Mouse (Mus musculus) 3T3-L1 (cell line): ENCODE results near the gene Mbd6.
A peak's percentile ranks its signal among the peaks of the same experiment; 100 is the strongest.
"Not testable (repeated sequence)": the region's sequence is repeated elsewhere in the genome, so short reads cannot be mapped to it uniquely, and the experiment has no call there.

Experiments
- DNase-seq: peaks from one replicate; pipeline ENCODE4 v3.0.0-alpha.2; 2015; ENCODE audit warnings: low read depth, low spot score

Mbd6 gene

GRCm38 (mm10) chr10:127313516-127313915 is 24.7 kb upstream of the Mbd6 start:
- not testable (repeated sequence) for DNase-seq

- no peak for DNase-seq
These were observed 24.0 kb upstream of the Mbd6 start for GRCm38 (mm10) chr10:127312858-127313257.

GRCm38 (mm10) chr10:127312356-127312676 is 23.5 kb upstream of the Mbd6 start:
- peak; percentile 94 for DNase-seq

GRCm38 (mm10) chr10:127311476-127312355 is 22.9 kb upstream of the Mbd6 start, which contains the start of gene Mars:
Mars (minus strand) TSS chr10:127311786.
- peak; percentile 98 for DNase-seq

- peak; percentile 90 for DNase-seq
These were observed 22.0 kb upstream of the Mbd6 start for GRCm38 (mm10) chr10:127310523-127311475.

- not testable (repeated sequence) for DNase-seq
These were observed 20.3 kb upstream of the Mbd6 start for GRCm38 (mm10) chr10:127309167-127309566.

GRCm38 (mm10) chr10:127303136-127303535 is 14.3 kb upstream of the Mbd6 start:
- DNase-seq, result no peak

- DNase-seq, result no peak
These were observed 11.5 kb upstream of the Mbd6 start for GRCm38 (mm10) chr10:127300361-127300760.

- DNase-seq, result no peak
These were observed 8.4 kb upstream of the Mbd6 start for GRCm38 (mm10) chr10:127297015-127297871.

GRCm38 (mm10) chr10:127295986-127296794 is 7.4 kb upstream of the Mbd6 start:
- no peak for DNase-seq

- no peak for DNase-seq
These were observed 6.2 kb upstream of the Mbd6 start for GRCm38 (mm10) chr10:127294895-127295510.

- no peak for DNase-seq
These were observed 4.8 kb upstream of the Mbd6 start for GRCm38 (mm10) chr10:127293590-127294113.

- peak; percentile 34 for DNase-seq
These were observed 4.2 kb upstream of the Mbd6 start for GRCm38 (mm10) chr10:127292987-127293538.

GRCm38 (mm10) chr10:127291881-127292638 is 3.2 kb upstream of the Mbd6 start:
- no peak for DNase-seq

GRCm38 (mm10) chr10:127290930-127291880 is 2.4 kb upstream of the Mbd6 start:
- DNase-seq, result no peak

- peak; percentile 100 for DNase-seq
These were observed 1.6 kb upstream of the Mbd6 start for GRCm38 (mm10) chr10:127290307-127290929.

GRCm38 (mm10) chr10:127289573-127290191 is 864 bp upstream of the Mbd6 start:
- peak; percentile 87 for DNase-seq
